Mouse (Mus musculus) urinary bladder, postnatal 36 days (tissue): ENCODE results near the gene Fam8a1.

Experiments
- DNase-seq, 2 experiments: peaks; one replicate each; pipeline ENCODE4 v3.0.0; 2022; ENCODE audit warnings: low spot score in 2 of 2, mixed read lengths in 1 of 2

Gene Fam8a1

DNA sequence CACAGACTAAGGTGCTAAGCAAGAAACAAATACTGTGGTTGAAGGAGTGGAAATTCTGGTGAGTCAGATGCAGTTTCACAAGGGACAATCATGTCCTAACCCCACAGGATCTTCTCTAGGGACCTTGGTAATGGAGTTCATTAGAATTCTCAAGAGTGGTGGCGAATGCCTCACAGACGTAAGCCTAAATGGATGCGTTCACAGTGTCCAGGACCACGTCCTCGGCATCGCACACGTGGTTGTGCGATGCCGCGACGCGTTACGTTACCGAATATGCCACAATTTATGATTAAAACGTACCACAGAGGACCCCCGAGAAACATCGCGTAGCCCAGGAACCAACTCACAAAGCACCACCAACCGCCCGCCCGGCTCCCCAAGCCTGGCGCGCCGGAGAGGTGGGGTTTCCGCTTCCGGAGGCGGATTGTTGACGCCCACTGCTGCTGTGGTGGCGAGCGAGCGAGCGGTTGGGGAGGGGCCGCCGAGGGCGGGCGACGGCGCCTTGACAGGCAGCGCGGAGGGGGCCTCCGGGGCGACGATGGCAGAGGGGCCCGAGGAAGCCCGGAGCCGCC, at the start of gene Fam8a1:
Gene Fam8a1, plus strand, starts transcription at position 475 of the 572 bp plus-strand sequence.
- peak; percentile 87 to 89 for DNase-seq

DNA sequence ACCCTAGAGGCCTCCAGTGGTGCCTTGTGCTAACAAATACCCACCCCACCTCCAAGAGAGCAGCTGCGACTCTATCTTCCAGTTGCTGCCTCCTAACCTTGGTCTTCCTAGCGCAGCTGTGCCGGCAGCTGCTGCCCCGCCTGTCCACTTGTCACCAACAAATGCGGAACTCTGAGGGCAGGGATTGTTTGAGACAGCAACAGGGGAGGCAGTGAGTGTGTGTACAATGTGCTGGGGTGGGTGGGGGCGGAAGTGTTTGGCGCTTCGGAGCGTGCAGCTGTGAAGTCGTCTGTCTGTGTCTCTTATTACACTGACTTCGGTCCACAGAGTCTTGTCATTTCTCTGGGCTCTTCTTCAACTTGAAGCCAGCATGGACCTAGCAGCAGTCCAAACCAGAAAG, 49.7 kb upstream of the Fam8a1 start:
- no peak for DNase-seq

DNA sequence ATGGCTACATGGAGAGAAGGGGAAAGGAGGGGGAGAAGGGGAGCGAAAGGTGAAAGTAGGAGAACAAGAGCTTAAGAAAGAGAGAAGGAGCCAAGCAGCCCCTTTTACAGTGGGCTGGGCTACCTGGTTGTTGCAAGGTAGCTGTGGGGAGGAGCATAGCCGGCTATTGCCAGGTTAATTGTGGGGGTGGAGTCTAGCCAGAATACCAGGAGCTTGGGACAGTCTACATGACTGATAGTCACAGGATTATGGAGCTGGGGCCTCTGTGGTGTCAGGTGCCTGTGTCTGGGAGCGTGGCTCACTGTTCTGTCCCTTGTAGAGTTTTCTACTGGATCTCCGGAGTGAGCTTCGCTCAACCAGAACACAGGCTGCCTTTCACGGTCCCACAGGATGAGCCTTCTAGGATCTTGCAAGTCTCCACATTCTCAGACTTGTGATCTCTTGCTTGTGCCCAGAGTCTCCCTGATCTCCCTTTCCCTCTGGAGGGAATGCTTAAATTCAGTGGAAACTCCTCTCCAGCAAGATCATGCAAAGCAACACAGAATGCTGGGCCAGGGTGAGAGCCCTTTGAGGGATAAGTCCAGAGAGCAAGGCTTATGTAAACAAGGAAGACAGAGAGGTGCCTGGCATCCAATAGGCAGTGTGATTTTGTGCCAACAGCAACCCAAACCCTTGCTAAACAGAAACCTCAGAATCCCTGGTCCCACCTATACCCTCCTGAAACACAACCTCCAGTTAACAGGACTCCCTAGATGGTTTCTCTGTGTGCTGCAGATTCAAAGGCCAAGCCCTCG, 48.2 kb upstream of the Fam8a1 start:
- DNase-seq, result no peak

DNA sequence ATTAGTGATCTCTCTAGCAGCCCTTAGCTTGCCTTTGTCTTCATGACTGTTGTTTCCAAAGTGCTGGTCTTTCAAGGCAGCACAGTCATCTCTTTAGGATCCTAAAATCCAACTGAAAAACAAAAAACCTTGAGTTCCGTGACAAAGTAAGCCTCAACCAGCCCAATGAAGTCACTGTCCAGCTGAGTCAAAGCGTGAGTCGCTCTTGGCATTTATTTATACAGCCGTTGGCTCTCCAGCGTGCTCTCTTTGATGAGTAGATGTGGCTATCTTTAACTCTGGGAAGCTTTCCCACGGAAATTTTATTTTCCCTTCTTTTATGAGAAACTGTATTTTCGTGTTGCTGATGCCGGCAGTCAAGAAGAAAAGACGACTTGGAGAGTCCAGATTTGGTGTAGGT, 42.7 kb upstream of the Fam8a1 start:
- no peak for DNase-seq

DNA sequence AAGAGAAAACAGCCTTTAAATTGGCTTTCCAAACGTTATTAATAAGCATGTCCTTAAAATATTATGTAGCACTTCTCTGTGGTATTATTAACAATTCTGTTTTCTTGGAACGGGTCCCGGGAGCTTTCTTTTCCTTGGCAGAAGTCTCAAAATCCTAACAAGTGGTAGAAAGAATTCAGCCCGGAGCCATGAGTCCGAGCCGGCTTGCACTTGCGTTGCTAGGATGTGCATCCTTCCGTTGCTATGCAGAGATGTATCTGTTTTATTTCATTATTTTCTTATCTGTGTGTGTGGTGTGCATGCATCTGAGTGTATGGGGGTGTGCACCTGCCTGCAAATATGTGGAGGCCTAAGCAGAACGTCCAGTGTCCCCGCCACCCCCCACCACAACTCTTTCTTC, 41.5 kb upstream of the Fam8a1 start:
- peak in 1 of 2 experiments; percentile 22 for DNase-seq

DNA sequence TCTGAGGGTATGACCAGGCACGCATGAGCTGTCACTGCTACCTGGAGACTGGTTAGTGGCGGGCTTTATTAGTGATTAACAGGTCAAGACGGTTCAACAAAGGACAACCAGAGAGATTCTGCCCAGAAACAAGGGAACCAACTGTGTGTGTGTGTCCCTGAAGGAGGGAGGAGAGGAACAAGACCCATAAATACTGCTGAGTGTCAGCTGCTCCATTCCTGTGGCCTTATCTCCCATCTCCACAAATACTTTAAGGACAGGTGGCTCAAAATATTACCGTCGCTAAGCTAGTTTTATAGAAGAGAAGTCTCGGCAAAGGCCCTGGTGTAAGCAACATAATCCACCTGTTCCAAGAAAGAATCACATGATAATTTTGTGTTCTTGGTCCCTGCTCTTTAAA, 39.9 kb upstream of the Fam8a1 start:
- no peak for DNase-seq

DNA sequence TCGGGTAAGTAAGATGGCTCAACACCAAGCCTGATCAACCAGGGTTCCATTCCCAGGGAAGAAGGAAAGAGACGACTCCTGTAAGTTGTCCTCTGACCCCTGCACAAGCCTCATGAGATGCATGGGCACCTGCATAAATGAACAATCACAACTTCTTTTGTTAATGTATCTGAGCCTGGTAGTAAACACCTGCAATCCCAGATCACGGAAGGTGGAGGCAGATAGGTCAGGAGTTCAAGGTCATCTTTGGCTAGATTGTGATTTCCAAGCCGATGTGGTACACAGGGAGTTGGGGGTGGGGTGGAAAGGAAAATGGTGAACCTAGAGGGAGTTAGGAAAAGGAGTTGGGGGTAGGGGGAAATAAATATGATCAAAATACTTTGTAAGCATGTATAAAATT, 36.5 kb upstream of the Fam8a1 start:
- DNase-seq, result no peak

DNA sequence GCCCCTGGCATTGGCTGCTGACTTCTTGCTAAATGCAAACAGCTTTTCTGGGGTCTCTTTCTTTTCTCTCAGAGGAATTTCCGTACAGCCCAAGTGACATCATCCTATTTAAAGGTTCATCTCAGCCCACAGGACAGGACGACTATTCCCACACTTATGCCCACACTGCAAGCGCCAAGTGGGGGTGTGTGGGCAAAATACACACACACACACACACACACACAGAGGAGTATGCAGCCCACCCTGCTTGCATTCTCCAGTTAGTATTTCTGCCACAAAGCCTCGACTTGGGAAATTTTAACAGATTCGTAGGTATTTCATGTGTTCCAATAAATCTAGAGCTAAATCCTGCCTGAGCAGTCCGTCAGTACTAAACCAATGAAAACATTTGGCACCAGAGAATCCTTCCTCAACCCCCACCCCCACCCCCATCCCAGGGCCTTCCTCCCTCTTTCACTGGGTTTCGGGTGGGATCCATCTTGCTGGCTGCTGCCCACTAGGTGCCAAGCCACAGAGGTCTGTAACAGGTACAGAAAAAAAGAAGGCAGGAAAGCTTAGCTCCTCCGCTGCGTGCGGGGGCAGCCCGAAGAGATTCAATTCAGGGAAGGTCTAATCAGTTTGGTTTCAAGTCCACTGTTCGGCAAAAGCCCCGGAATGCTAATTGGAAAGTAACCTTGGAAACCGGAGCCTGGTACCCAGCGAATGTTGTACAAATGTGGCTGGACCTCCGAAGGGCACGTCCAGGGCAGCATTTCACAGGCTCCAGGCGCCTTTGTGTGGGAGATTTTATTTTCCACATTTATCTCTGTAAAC, 35.8 kb upstream of the Fam8a1 start:
- DNase-seq, result no peak

DNA sequence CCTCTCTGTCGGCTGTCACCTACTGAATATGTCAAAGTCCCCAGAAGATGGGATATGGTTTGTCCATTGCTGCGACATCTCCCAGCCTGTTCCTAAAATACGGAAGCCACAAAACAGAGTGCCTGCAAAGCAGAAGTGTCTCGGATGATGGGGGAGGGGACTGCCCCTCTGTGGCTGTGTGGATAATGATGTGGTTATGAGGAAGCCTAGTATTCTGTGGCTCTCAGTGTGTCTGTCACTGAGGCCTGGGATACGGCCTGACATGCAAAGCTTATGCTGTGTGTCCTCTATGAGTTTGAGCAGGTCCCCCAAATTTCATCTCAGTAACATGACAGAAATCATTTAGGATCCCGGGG, 35.2 kb upstream of the Fam8a1 start:
- no peak for DNase-seq

DNA sequence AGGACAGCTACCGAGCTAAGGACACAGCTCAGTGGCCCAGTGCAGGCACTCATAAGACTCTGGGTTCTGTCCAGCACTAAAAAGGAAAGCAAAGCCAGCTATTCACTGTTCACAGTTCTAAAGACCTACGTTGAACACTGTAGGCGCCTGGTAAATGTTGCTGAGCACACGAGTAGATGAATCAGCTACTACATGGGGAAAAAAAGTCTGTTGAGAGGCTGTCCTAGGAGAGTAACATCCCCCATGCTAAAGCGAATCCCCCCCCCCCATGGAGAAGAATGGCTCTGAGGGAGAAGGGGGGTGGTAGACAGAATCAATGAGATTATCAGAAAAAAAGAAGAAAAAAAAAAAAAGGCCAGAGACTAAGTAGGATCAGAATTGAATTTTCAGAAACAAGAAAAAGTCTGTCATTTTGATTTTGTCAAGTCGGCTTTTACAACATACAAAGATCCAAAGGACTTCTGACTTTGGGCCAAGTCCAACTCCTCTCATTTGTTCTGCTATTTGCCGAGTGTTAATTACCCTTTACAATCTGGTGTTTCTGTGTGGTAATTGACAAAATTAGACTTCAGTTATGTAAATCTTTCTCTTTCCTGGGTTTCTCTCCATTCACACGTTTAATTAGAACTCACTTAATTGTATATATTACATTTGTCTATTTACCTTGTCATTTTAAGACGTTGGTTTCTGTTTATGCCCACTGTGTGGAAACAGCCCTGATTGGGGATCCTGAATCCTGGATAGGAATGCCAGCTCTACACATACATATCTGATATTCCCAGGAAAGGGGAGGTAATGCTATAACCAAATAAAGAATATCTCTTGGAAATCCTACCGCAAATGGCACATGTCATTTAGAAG, 28.5 kb upstream of the Fam8a1 start:
- DNase-seq, result no peak

DNA sequence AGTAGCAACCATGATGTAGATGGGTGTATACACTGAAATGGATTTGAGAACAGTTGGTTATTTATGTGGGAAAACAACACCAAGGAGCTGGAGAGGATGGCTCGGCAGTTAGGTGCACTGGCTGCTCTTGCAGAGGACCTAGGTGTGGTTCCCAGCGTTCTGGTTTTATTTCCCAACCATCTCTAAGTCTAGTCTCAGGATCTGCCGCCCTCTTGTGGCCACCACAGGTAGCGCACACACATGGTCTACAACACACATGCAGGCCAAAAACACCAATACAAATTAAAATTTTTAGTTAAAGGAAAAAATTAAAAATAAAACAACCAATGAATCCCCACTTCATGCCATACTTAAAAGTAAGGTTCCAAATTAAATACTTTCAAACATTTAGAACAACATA, 27.0 kb upstream of the Fam8a1 start:
- no peak for DNase-seq

DNA sequence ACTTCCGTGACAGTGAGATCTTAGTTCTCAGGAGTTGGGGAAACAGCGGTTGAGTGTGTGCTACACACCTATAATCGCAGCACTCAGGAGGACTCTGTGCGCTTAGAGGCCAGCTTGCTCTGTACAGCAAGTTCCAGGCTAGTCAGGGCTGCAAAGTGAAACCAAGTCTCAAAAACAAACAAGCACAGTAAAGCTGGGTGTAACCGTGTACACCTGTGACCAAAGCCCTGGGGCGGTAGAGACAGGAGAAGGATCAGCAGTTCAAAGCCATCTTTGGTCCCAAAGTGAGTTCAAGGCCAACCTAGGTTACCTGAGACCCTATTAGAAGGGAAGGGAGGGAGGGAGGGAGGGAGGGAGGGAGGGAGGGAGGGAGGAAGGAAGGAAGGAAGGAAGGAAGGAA, 25.1 kb upstream of the Fam8a1 start:
- DNase-seq, result no peak

DNA sequence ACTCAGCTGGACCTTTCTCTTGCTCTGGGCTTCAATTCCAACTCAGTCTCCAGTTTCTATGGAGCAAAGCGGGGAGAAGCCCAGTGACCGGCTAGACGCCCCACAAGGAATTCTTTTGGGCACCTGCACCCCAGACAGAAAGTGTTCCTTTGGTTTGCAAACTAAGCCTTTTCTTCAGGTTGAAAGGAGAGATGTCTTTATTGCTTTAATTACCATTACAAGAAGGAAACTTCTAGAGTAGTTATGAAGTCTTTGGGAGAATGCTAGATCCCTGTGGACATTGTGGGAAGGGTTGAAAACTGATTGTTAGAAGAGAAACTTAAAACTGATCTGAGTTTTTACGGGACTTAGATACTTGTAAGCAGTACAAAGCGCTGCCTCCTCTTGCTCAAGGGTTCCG, 23.8 kb upstream of the Fam8a1 start:
- DNase-seq, result no peak

DNA sequence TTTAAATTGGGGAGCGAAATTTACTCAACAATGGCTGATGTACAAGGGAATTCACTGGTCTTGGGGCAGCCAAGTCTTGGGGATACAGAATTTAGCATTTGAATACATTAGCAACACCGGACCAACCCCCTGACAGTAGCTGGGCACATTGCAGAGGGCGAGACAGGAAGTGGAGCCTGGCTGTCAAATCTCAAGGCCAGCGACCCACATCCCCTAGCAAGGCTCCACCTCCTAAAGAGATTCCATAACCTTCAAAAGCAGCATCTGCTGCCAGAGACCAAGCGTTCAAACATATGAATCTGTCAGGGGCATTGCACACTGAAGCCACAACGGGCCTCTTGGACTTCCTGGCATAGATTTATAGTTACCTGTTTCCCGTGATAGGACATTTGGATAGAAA, 17.5 kb upstream of the Fam8a1 start:
- DNase-seq, result no peak

DNA sequence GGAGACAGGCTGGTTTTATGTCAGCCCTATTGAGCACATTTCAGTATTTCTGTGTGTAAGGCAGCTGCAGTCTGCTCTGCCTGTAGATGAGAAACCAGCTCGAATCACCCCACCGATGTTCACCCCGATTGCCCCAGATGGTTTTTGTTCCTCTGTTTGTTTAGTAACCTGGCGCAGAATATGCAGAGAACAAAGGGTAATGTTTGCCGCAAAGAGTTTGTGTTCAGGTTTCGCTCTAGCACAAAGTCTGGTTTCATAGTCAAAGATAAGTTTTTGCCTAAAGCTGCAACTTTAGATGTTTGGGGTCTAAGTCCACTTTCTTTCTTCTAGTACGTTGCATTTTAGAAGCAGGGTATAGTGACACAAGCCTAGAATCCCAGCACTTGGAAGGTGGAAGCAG, 16.7 kb upstream of the Fam8a1 start:
- DNase-seq, result no peak

DNA sequence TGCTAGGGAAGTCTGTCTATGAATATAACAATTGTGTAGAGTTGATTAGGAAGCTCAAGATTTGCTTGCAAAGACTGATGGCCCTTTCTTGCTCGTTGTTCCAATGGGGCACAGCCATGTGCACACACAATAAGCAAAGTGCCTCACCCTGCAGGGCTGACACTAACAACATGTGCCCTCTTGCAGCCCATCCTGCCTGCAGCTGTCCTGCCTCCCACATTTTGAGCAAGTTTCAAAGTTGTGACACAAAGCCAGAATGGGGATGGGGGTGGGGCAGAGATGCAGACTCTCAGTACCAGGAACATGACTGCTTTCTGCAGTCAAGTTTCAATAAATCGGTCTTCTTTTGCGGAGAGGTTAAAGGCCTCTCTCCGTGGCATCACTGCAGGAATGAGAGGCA, 15.7 kb upstream of the Fam8a1 start:
- DNase-seq, result no peak

DNA sequence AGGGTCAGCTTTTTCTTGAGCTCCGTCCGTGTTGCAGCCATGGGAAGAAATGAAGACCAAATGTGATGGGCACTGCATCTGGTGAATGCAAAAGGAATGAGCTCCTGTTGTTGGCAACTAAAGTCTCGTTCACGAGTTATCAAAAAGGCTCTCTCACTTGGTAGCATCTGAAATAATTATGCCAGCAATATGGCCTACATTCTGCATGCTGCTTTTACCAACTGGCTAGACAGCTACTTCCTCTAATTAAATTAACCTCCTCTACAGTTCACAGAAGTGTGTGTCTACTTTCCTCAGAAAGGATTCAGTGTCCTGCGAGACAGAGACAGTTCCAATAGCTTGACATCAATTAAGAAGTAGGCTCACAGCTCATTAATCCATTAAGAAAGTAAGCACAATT, 14.8 kb upstream of the Fam8a1 start:
- DNase-seq, result no peak

DNA sequence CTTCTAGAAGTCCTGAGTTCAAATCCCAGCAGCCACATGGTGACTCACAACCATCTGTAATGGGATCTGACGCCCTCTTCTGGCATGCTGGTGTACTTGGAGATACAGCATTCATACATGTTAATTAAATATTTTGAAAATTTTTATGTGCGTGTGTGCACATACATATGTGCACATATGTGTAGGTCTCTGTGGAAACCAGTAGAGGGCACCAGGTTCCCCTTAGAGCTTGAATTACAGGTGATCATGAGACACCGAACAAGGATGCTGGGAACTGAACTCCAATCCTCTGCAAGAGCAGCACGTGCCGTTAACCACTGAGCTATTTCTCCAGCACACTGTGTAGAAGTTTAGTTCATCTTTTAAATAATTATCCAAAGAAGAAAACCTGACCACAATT, 10.1 kb upstream of the Fam8a1 start:
- DNase-seq, result no peak

DNA sequence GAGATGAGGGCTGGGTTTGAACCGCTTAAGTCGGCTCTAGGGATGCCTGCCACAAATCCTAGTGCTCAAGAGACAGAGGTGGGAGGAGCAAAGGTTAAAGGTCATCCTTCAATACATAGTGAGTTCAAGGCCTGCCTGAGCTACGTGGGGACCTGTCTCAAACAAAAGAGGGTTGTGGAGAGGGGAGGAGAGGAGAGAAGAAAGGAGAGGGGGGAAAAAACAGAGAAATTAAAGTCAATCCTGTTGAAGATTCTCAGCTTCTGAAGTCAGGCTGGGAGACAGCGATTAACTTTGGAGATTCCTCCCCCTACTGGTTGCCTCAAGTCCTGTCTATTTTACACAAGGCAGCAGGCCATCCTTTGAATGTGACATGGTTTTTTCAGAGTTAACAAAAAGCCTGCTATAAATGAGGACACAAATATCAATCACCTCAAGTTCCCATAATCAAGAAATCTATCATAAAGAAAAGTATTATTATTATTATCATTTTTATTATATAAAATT, 5.8 kb upstream of the Fam8a1 start:
- DNase-seq, result no peak

DNA sequence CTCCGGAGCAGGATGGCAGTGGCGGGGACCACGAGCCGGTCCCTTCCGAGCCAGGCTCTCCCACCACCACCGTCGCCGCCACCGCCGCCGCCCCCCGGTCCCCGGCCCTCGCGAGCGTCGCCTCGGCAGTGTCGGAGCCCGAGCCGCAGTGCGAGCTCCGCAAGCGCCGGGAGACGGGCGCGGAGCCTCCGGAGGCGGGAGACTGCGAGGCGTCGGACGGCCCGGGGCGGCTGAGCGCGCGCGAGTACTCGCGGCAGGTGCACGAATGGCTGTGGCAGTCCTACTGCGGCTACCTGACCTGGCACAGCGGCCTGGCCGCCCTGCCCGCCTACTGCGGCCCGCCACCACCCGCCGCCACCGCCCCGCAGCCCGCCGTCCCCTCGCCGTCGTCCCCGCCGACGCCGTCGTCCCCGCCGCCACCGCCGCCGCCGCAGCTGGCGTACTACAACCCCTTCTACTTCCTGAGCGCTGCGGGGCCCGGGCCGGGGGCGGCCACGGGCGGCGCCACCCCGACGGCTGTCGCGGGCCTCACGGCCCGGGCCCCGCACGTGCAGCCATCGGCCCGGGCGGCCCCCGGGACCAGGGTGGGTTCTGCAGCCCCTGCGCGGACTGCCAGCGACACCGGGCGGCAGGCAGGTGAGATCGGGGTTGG, 424 bp downstream of the Fam8a1 start:
- no peak for DNase-seq

DNA sequence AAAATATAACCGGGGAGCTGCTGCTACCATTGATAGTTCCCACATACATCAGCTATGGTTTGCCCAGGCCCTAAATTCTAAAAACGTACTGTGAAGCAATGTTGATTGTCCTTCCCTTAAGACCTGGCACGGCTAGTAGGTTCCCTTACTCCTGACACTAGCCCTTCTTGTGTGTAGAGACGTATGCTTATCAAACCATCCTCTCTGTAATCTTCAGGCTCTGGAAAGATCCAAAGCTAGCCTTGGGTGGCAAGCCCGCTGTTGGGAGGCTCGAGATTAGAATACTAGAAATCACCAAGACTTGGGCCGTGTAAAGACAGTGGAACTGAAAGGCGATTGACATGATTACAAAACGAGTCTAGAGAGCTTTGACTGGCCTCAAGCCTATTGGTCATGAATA, 1.2 kb downstream of the Fam8a1 start:
- no peak for DNase-seq
